Mouse (Mus musculus) erythroid progenitor cell, adult 5-6 weeks (primary cell): ENCODE measurements around the gene Gm14862. TPM values are rescaled to one million over a fixed set of nuclear protein-coding genes. Genes with fewer than 3 reads are reported as not detected.

Experiments
- ATAC-seq: replicated peaks from 2 replicates; pipeline ENCODE4 v1.8.0; 2016; ENCODE audit warnings: moderate number of reproducible peaks, mild to moderate bottlenecking, moderate TSS enrichment, inconsistent platforms; ENCODE audit not compliant: poor library complexity, low FRiP score, severe bottlenecking
- total RNA-seq, 2 experiments: library from RNA; stranded (forward) in 1 of 2; stranded (reverse) in 1 of 2; fragments of 150-400 nt in 1 of 2; fragments of 186-747, 209-891 nt in 1 of 2; gene quantifications; 2 replicates each; pipeline versions ENCODE4 v1.2.3 to v1.2.4; 2015 to 2017; ENCODE audit warnings: low replicate concordance in 2 of 2

The Gm14862 gene
- total RNA-seq, 2 experiments from 2014 or later: 0.45 to 1.3 TPM

DNA sequence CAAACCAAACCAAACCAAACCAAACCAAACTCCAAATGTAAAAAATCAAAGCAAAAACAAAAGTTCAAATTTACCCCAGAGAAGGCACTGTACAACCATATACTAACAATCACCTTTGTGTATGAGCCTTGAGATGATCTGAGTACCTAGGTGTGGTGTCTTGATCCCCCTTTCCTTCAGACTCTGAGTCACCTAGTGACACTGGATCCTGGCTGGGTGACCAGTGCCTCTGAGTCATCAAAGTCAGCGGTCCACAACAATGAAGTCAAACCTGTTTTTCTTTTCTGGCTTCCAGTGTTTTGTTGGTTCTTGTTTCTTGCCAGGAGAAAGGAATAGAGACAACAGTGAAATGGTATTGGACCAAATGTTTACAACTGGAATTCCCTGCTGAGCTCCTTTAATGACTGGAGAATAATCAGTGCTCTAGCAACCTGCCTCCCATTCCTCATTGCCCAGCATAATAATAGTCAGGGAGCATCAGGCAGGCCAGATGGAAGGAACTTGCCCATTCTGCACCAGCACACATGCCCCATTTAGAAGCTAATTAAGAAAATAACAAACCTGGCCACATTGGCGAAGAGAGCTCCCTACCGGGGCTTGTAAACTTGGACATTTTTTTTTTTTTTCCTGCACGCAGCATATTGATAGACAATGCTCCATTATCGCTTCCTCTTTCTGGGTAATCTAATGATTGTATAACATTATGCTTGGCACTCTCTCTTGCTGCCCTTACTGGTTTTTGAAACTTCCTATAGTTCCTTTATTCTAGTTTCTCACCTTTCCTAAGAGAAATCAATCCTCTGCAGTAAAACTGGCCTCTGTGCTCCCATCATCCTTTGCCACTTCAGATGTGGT lies 15.7 kb downstream of the Gm14862 start:
- no peak for ATAC-seq

DNA sequence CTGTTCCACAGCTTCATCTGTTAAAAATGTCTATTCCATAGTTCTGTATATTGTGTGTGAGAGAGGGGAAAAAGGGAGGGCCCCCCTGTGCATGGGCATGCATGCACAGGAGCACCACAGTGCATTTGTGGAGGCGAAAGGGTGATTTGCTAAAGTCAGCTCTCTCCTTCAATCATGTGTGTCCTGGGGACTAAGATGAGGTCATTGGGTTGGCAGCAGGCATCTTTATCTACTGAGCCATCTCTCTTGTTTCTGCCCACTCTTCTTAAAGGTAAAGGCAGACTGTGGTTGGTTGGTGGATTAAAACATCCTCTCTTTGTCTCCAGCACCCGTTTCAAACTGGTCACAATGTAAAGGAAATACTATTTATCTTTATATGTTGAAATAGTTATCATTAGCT lies 29.6 kb downstream of the Gm14862 start:
- ATAC-seq: no peak

DNA sequence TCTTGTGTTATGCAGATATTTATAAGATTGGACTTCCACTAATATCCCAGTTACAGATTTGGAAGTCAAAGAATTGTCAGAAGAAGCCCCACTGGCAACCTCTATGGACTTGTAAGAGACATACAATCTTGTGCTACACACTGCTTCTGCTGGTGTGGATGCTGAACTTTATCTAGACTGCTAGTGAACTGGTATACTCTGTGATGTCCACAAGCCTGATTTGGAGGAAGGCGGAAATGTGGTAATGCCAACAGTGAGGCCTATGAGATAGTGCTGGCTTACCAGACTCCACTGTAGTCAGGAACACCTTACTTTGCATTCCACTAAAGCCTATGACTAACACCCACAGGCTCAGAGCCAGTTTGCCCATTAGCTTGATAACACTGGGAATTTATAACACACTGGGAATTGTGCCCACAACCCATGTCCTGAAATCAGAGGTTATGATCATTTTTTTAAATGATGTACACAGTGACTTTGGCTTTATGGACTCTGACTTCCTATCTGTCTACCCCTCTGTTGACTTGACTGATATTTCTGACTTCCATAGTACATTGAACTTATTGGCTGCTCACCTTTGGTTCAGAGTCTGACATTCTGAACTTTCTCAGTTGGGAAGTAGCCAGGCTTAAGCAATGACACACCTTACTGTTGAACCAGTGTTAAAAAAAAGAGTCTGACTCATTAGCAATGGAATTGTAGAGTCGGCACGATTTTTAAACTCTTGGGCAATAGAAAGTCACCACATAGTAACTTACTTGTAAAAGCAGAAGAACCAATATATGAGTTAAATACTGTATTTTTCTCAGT lies 34.1 kb downstream of the Gm14862 start:
- ATAC-seq: 0 out of 2 replicates have a peak, but pooled peaks have one; percentile 34

DNA sequence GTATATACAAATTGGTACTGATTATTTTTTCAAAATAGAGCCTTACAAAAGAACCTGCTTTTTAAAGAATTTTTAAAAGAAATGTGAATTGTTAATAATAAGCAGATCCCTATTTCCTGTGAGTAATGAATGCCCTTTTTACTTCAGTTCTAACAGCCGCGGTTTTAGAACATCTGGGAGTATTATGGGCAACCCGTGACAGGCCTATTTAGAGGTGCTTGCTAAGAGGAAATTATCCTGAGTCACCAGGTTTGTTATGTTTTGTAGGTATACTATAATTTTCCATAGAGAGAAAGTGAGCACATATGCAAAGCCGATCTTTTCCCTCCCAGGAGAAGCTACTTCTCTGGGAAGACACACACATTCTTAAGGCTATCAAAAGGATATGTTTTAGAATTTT lies 35.0 kb downstream of the Gm14862 start:
- no peak for ATAC-seq

DNA sequence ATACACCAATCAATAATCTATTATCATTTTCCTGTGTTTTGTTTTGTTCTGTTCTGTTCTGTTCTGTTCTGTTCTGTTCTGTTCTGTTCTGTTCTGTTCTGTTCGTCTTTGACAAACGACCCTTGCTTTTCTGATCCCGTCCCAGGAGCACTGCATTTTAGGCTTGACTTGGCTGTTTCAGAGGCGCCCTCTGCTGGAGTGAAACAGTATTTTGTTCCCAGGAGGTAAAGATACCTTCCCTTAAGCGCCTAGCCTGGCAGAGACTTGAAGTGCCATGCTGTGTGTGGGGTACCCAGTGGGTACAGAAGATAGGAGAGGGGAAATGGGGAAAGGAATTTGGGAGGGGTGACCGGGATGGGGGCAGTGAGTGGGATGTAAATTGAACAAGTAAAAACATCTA lies 35.5 kb downstream of the Gm14862 start:
- peak; percentile 86 for ATAC-seq

DNA sequence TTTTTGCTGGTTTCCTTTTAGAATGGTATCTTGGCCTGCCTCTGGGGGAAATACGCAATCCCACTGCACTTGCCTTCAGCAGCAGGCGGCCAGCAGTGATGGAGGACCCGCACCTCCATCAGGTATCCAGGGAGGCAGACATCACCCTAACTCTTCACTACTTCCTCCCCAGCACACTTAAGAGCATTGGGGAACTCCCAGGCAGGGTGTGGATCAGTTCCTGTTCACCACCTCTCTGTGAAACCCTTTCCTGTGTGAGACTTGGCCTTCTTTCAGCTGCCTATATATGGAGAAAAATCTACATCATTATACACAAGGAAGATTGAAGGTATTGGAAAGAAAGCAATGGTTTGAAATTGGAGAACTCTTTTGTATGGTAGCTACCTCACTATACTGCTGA lies 37.1 kb downstream of the Gm14862 start:
- no peak for ATAC-seq

DNA sequence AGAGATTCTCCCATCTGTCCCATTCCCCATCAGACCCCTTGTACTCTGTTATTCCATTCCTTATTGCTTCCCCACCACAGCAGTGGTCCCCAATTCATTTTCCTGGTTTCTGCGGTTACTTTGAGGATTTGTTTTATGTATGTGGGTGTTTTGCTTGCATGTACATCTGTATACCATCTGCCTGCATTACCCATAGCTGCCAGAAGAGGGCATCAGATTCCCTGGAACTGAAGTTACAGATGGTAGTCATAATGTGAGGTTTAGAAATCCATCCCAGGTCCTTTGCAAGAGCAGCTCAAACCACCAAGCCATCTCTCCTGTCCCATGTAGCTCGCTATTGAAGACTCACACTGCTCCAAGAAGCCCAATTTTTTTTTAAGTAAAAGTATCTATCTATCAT lies 40.5 kb downstream of the Gm14862 start:
- no peak for ATAC-seq

DNA sequence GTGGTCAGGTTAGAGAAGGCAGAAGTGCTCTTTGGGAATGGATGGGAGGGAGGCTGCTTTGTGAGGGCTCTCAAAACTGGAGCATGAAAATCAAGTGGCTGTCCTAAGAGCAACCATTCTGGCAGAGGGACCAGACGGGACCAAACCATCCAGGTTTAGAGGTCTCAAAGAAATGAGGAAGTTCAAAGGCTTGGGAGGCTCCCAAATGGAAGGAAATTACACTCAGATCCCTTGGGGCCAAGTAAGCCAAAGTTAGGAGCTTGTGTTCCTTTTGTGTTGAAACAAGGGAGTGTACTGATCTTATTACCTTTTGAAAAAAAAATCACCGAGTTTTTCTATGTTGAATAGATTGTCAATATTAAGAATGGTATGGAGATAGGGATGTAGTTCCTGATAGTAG lies 51.6 kb downstream of the Gm14862 start:
- ATAC-seq: no peak

DNA sequence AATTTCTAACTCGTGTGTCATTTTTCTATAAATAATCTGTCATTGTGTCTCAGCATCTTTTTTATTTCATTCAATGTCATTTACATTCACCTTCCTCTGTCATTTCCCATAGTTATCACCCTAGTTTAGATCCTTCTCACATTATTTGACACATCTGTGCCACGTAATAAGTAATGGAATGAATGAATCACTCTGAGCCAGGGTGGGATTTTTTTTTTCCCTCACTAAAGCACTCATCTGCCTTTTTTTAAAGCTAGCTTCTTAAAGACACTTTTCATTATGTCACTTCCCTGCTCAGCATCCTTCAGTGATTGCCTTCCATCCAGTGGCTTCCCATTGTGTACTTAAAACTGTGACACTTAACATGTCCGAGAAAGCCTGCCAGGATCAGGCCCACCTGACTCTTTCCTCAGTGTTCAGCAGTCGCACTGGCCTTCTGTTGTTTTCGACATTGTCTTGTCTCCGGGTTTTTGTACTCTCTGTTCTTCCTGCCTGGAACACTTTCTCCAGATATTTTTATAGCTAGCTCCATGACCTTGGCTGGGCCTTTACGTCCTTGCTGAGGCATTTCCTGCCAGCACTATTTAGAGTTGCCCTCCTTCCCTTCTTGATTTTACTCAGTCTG lies 53.8 kb downstream of the Gm14862 start:
- ATAC-seq: no peak

DNA sequence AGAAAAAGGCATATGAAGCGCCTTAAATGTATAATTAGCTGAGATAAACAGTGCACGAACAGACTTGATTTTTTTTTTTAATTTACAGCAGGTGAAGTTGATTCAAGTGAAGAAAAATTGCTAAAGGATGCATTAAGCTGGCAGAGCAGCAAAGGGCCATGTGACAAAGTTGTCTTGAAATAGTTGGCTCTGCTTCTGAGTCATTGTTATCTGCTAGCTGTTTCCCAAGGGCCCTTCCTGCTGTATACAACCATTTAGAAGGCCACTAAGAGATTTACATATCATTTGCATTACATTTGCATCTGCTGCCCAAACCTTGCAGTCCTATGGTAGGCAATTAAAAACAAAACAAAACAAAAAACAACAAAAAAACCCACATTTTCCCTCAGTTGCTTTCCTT lies 54.7 kb downstream of the Gm14862 start:
- no peak for ATAC-seq

Other genes starting within 250 kb of the Gm14862 start
- not detected in 2 replicates for gene Fthl17e, start 223.4 kb downstream of the Gm14862 start, total RNA-seq (2015; ENCODE audit: low replicate concordance)
- gene Fthl17e, start 223.4 kb downstream of the Gm14862 start, total RNA-seq (2017; ENCODE audit: low replicate concordance): not detected in 2 replicates
- not detected in 2 replicates for gene Fthl17f, start 193.9 kb downstream of the Gm14862 start, total RNA-seq (2015; ENCODE audit: low replicate concordance)
- gene Fthl17f, start 193.9 kb downstream of the Gm14862 start, total RNA-seq (2017; ENCODE audit: low replicate concordance): not detected in 2 replicates
- not detected in 2 replicates for gene 4930402K13Rik, start 152.3 kb downstream of the Gm14862 start, total RNA-seq (2015; ENCODE audit: low replicate concordance)
- not detected in 2 replicates for gene 4930402K13Rik, start 152.3 kb downstream of the Gm14862 start, total RNA-seq (2017; ENCODE audit: low replicate concordance)
- gene Lancl3, start 57.0 kb downstream of the Gm14862 start, total RNA-seq (2015; ENCODE audit: low replicate concordance): not detected in 2 replicates
- 0.51 TPM in 1 of 2 replicates, not detected in the other for gene Lancl3, start 57.0 kb downstream of the Gm14862 start, total RNA-seq (2017; ENCODE audit: low replicate concordance)
- gene Xk, start 15.9 kb upstream of the Gm14862 start, total RNA-seq (2015; ENCODE audit: low replicate concordance): 121 and 139 TPM in 2 replicates
- 73.2 and 74.3 TPM in 2 replicates for gene Xk, start 15.9 kb upstream of the Gm14862 start, total RNA-seq (2017; ENCODE audit: low replicate concordance)
- gene H2al1m, start 26.9 kb upstream of the Gm14862 start, total RNA-seq (2015; ENCODE audit: low replicate concordance): not detected in 2 replicates
- gene H2al1m, start 26.9 kb upstream of the Gm14862 start, total RNA-seq (2017; ENCODE audit: low replicate concordance): 13.9 TPM in 1 of 2 replicates, not detected in the other
- gene H2al1k, start 93.7 kb upstream of the Gm14862 start, total RNA-seq (2015; ENCODE audit: low replicate concordance): 16.9 and 26.4 TPM in 2 replicates
- 14.5 TPM in 1 of 2 replicates, not detected in the other for gene H2al1k, start 93.7 kb upstream of the Gm14862 start, total RNA-seq (2017; ENCODE audit: low replicate concordance)
- gene Cybb, start 230.9 kb upstream of the Gm14862 start, total RNA-seq (2015; ENCODE audit: low replicate concordance): 86.1 and 112 TPM in 2 replicates
- gene Cybb, start 230.9 kb upstream of the Gm14862 start, total RNA-seq (2017; ENCODE audit: low replicate concordance): 43.0 and 74.8 TPM in 2 replicates